Mouse (Mus musculus) forebrain, embryonic 14.5 days (tissue): ENCODE measurements around the gene Cd209g. TPM values are rescaled to one million over a fixed set of nuclear protein-coding genes. Genes with fewer than 3 reads are reported as not detected.

Experiments
- ATAC-seq: fragments of 200-750 bp; cut with Nextera tagmentation; 2 replicates; pipeline ENCODE4 v1.8.0; 2017; ENCODE audit warnings: mild to moderate bottlenecking, moderate library complexity
- DNase-seq: peaks from one replicate; pipeline ENCODE4 v3.0.0-alpha.2; 2015; ENCODE audit warnings: low spot score
- H3K27ac ChIP-seq: fragments of 300-500 bp; sonication (generic); 2 replicates; pipeline ENCODE4 v1.5.1; 2014; ENCODE audit warnings: low read depth, mild to moderate bottlenecking, control low read depth, low read length, moderate library complexity
- H3K27me3 ChIP-seq: fragments of 300-500 bp; sonication (generic); replicated peaks from 2 replicates; pipeline ENCODE4 v1.6.1; 2014; ENCODE audit warnings: low read length, control low read depth, mixed read lengths; ENCODE audit not compliant: control insufficient read depth, insufficient read depth
- H3K36me3 ChIP-seq: fragments of 300-500 bp; sonication (generic); 2 replicates; pipeline ENCODE4 v1.6.1; 2014; ENCODE audit warnings: low read length, control low read depth; ENCODE audit not compliant: control insufficient read depth, insufficient read depth
- H3K4me1 ChIP-seq: fragments of 300-500 bp; sonication (generic); 2 replicates; pipeline ENCODE4 v1.6.1; 2014; ENCODE audit warnings: antibody characterized with exemption, low read length, control low read depth; ENCODE audit not compliant: control insufficient read depth, insufficient read depth
- H3K4me2 ChIP-seq: fragments of 300-500 bp; sonication (generic); 2 replicates; pipeline ENCODE4 v1.6.1; 2014; ENCODE audit warnings: mild to moderate bottlenecking, control low read depth, low read length
- H3K4me3 ChIP-seq: fragments of 300-500 bp; sonication (generic); 2 replicates; pipeline ENCODE4 v1.5.1; 2014; ENCODE audit warnings: low read depth, low read length, control low read depth
- H3K9ac ChIP-seq: fragments of 300-500 bp; sonication (generic); 2 replicates; pipeline ENCODE4 v1.6.1; 2014; ENCODE audit warnings: mild to moderate bottlenecking, low read length, control low read depth, moderate library complexity
- H3K9me3 ChIP-seq: fragments of 300-500 bp; sonication (generic); replicated peaks from 2 replicates; pipeline ENCODE4 v1.6.1; 2016; ENCODE audit warnings: low read length, control low read depth, mixed read lengths; ENCODE audit not compliant: control insufficient read depth
- WGBS: fragments of 180-500 bp; shearing (Covaris S2); extraction: QIAGEN DNeasy Blood & Tissue Kit; methylation state at CpG from one replicate; pipeline ENCODE4 v1.1.7; 2014; 5-methylcytosine and 5-hydroxymethylcytosine counted together
- polyA plus RNA-seq: library from polyadenylated mRNA; unstranded; fragments of >200 nt; fragmentation: Nextera tagmentation; extraction: Ambion mirVana; gene quantifications from 2 replicates; pipeline ENCODE4 v1.2.1, GENCODE M21; 2014

The Cd209g gene
- polyA plus RNA-seq, 1 experiment from 2014 or later = not detected

DNA sequence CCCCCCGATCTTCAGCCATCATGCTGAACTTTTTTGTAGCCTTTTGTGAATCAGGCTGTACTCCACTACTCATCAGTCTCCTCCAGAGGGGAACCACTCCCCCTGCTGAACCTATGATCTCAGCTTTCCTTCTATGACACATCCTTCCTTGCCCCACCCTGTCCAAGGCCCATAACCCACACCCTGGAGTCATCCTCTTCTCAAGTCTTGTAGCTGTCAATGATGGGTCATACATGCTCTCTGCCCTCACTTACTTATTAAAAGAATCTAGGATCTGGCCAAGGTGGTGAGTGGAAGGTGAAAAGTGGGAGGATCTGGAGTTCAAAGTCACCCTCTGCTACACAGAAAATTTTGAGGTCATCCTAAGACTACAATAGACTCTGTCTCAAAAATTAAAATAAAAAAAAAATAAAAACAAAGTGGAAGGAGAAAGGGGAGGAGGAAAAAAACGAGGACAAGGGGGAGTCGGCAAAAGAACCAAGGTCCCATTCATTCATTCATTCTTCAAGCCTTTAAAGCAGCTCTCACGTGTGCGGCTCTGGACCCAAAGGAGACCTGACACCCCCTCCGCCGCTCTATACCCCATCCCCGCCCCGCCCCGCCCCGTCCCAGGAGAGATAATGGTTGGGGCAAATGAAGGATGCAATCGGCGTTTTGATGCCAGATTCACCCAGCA, 31.4 kb downstream of the Cd209g start:
- ATAC-seq = no peak
- WGBS = 5% methylated on average over 13 of the region's 13 CpGs
- peak overlapping the region; percentile 68 for H3K9ac ChIP-seq
- 0 out of 2 replicates have a peak, but pooled peaks cover 5% of the 10 kb centered on the region for H3K36me3 ChIP-seq
- peaks cover 20% of the 10 kb centered on the region for H3K4me1 ChIP-seq
- H3K27me3 ChIP-seq = no peaks in the 10 kb centered on the region
- H3K9me3 ChIP-seq = no peaks in the 10 kb centered on the region
- peak overlapping the region; percentile 63 for H3K27ac ChIP-seq
- DNase-seq = peak; percentile 13
- H3K4me2 ChIP-seq = peak overlapping the region; percentile 56
- peak overlapping the region; percentile 81 for H3K4me3 ChIP-seq

GRCm38 (mm10) chr8:4165852-4166751, 32.2 kb downstream of the Cd209g start, which contains the start of gene Evi5l:
Evi5l (plus strand) TSS chr8:4166567.
- peak within 1 kb of the TSS; percentile 91 for H3K9ac ChIP-seq
- H3K27ac ChIP-seq = peak within 1 kb of the TSS; percentile 63
- under 1% methylated on average over 51 of the region's 51 CpGs for WGBS
- H3K4me3 ChIP-seq = peak within 1 kb of the TSS; percentile 81
- no peaks in the 10 kb centered on the region for H3K9me3 ChIP-seq
- peaks cover 20% of the 10 kb centered on the region for H3K4me1 ChIP-seq
- H3K36me3 ChIP-seq = 0 out of 2 replicates have a peak, but pooled peaks cover 5% of the 10 kb centered on the region
- H3K4me2 ChIP-seq = peak within 1 kb of the TSS; percentile 69
- peak; percentile 98 for ATAC-seq
- no peaks in the 10 kb centered on the region for H3K27me3 ChIP-seq
- DNase-seq = peak; percentile 100

DNA sequence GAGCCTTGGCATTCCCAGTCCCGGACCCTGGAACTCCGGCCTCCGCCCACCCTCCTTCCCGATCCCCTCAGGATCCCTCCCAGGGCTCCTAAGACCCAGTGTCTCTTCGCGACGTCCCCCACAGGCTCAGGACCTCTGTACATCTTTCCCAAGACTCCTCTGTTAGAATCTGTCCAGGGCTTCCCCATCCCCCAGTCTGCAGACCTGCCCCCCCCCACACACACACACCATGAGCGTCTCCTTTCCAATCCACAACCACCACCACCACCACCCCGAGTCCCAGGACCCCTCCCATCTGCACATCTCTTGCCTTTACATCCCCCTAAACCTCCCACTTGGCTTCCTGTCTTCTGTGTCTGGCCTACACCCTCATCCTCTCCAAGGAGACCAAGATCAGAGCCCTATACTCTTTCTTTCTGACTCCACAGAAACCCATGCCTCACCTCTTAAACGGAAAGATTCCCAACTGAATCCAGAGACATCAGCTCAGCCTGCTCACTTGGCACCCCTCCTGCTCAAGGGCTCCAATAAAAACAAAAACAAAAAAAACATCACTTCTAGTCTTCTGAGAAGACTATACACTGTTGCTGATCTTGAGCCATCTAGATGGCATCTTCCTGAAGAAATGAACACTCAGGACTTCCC, 33.1 kb downstream of the Cd209g start:
- Histone ChIP-seq H3K4me2 (peak overlapping the region; percentile 69), H3K27ac (no peak overlapping the region), H3K27me3 (no peaks in the 10 kb centered on the region), H3K9ac (peak overlapping the region; percentile 91), H3K4me1 (peaks cover 20% of the 10 kb centered on the region), H3K4me3 (peak overlapping the region; percentile 81), H3K36me3 (0 out of 2 replicates have a peak, but pooled peaks cover 5% of the 10 kb centered on the region), H3K9me3 (no peaks in the 10 kb centered on the region)
- no peak for ATAC-seq
- DNase-seq = peak; percentile 7
- whole genome bisulfite sequencing = 10% methylated on average over 9 of the region's 10 CpGs

DNA sequence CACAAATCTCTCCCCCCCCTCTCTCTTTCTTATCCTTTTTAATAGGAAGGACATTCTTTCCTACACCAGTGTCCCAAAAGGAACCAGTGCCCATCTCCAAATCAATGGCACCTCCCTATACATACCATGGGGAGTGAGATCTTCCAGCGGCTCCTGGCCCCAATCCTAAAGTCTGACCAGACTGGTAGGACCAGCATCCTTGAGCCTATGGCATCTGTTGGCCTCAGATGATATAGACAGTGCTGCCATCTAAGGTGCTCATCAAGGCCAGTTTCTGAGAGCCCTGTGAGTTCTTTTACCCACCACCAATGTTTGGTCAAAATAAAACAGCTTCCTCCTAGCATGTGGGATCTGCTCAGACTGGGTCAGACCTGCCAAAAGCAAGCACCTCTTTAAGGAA, 34.0 kb downstream of the Cd209g start:
- peak overlapping the region; percentile 69 for H3K4me2 ChIP-seq
- no peaks in the 10 kb centered on the region for H3K9me3 ChIP-seq
- 91% methylated on average over 1 of the region's 1 CpGs for WGBS
- peaks cover 20% of the 10 kb centered on the region for H3K4me1 ChIP-seq
- H3K27me3 ChIP-seq = no peaks in the 10 kb centered on the region
- no peak overlapping the region for H3K27ac ChIP-seq
- H3K4me3 ChIP-seq = no peak overlapping the region
- DNase-seq (no peak), ATAC-seq (no peak)
- 0 out of 2 replicates have a peak, but pooled peaks cover 5% of the 10 kb centered on the region for H3K36me3 ChIP-seq
- no peak overlapping the region for H3K9ac ChIP-seq

GRCm38 (mm10) chr8:4172486-4172885, 38.6 kb downstream of the Cd209g start:
- no peak for ATAC-seq

DNA sequence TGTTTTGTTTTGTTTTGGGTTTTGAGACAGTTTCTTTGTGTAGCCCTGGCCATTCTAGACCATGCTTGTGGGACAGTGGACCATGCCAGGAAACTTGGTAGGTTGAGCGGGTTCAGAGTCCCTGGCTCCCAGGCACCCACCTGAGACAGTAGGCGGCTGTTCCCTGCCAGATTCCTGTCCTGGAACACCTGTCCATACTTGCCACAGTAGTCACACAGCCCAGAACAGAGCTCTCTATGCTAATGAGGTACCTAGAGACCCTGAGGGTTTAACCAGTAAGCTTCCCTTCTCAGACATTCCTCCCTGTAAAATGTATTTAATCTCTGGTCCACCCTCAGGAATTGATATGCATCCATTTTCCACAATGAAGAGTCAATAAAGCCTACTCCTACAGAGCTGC, 40.1 kb downstream of the Cd209g start:
- no peak overlapping the region for H3K9ac ChIP-seq
- H3K36me3 ChIP-seq = peaks cover 8% of the 10 kb centered on the region; the same call in 1 of the 2 replicates
- ATAC-seq (no peak), DNase-seq (no peak)
- H3K4me3 ChIP-seq = no peak overlapping the region
- no peaks in the 10 kb centered on the region for H3K27me3 ChIP-seq
- peaks cover 7% of the 10 kb centered on the region for H3K4me1 ChIP-seq
- no peaks in the 10 kb centered on the region for H3K9me3 ChIP-seq
- no peak overlapping the region for H3K27ac ChIP-seq
- no peak overlapping the region for H3K4me2 ChIP-seq
- WGBS = 70% methylated on average over 2 of the region's 2 CpGs

More at GRCm38 (mm10) chr8:4172486-4172885, 38.6 kb downstream of the Cd209g start:
- peaks cover 17% of the 10 kb centered on the region for H3K4me1 ChIP-seq
- no peak for DNase-seq
- no peak overlapping the region for H3K4me2 ChIP-seq
- no peaks in the 10 kb centered on the region for H3K9me3 ChIP-seq
- no peak overlapping the region for H3K9ac ChIP-seq
- 77% methylated on average over 3 of the region's 3 CpGs for WGBS
- H3K27ac ChIP-seq = no peak overlapping the region
- H3K36me3 ChIP-seq = 0 out of 2 replicates have a peak, but pooled peaks cover 8% of the 10 kb centered on the region
- no peaks in the 10 kb centered on the region for H3K27me3 ChIP-seq
- H3K4me3 ChIP-seq = no peak overlapping the region

- no peak for DNase-seq
- H3K4me2 ChIP-seq = no peak overlapping the region
- WGBS = 85% methylated on average over 8 of the region's 8 CpGs
- no peaks in the 10 kb centered on the region for H3K4me1 ChIP-seq
- H3K9me3 ChIP-seq = no peaks in the 10 kb centered on the region
- H3K9ac ChIP-seq = no peak overlapping the region
- no peak overlapping the region for H3K4me3 ChIP-seq
- H3K27me3 ChIP-seq = no peaks in the 10 kb centered on the region
- no peak for ATAC-seq
- no peak overlapping the region for H3K27ac ChIP-seq
- peaks cover 54% of the 10 kb centered on the region for H3K36me3 ChIP-seq
Observed at GRCm38 (mm10) chr8:4183409-4183808, 49.5 kb downstream of the Cd209g start.

DNA sequence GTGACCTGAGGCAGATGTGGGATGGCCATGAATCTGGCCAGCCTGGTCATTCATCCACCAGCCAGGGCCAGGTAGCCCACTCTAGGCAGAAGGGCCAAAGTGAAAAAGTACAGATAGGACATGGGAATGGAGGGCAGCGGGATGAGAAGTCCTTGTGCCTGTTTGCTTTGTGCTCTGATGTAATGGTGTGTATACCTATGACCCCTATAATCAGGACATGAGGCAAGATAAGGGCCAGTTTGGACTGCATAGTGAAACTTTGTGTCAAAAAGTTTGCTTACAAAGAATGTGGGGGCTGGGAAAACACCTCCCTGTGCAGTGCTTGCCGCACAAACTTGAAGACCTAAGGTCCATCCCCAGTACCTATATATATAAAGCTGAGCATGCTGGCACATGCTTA, 52.3 kb downstream of the Cd209g start:
- Histone ChIP-seq H3K9me3 (no peaks in the 10 kb centered on the region), H3K36me3 (peaks cover 57% of the 10 kb centered on the region), H3K4me3 (no peak overlapping the region), H3K4me1 (no peaks in the 10 kb centered on the region), H3K27ac (no peak overlapping the region), H3K9ac (no peak overlapping the region), H3K4me2 (no peak overlapping the region), H3K27me3 (no peaks in the 10 kb centered on the region)
- no peak for ATAC-seq
- DNase-seq = no peak
- WGBS = 92% methylated on average over 2 of the region's 2 CpGs
